Mouse (Mus musculus): ENCODE results near the gene Gys1. TPM values are rescaled to one million over a fixed set of nuclear protein-coding genes. Genes with fewer than 3 reads are reported as not detected.

Gys1 gene
- total RNA-seq, 2 experiments from 2014 or later = 38.6 to 40.2 TPM

DNA sequence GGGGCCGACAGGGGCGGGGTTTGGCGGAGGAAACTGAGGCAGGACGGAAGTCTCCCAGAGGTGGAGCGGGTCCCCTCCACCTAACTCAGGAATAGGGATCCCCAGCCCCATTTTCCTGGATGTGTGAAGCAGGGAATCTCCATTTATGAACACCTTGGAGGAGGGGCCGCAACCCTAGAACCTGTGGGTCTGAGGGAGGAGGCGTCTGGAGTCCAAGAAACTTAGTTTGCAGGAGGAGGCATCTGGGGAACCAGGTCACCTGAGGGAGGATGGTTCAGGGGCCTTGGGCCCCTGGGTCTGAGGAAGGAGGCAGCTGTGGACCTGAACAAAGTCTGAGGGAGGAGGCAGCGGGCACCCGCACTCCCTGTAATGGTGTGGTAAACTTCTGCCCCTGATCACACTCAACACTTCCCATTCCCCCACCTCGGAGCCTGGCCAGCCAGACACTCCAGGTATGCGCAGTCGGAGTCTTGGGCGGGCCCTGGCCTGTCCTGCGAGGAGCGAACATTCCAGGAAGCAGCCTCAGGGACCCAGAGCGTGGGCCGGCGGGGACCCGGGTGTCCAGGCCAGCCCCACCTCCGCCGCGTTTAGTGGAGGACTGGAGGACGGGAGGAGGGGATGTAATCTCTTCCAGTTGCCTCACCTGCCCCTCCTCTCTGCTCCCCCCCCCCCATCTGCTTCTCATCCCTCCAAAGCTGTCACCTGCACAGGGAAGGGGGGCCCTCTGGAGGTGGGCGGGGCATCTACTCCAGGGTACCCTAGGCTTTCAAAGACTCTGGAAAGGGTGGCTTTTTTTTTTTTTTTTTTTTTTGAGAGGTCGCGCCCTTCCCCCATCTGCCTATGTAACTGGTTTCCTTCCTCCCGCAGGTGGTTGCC, 20.5 kb upstream of the Gys1 start:
- no peak for DNase-seq (ENCODE audit: low spot score in 2 of 2)

DNA sequence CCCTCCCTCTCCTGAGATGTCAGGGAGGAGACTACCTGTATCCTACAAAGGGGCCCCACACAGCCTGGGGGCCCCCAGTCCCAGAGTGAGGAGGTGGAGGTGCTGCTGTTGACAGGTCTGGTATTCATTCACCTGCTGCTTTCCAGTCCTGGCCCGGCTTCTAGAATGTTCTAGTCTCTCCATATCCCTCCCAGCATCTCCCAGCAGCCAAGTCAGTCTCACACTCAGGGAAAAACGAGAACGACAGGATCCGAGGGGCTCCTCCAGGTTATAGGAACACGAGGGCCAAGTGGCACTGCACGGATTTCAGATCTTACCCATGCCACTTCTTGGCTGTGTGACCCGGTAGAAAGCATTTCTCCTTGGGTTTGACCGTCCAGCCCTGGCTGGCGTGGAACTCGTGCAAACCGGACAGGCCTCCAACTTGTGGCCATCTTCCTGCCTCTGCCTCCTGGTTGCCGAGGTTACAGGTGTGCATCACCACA, 19.9 kb upstream of the Gys1 start:
- no peak for DNase-seq (ENCODE audit: low spot score in 2 of 2)

DNA sequence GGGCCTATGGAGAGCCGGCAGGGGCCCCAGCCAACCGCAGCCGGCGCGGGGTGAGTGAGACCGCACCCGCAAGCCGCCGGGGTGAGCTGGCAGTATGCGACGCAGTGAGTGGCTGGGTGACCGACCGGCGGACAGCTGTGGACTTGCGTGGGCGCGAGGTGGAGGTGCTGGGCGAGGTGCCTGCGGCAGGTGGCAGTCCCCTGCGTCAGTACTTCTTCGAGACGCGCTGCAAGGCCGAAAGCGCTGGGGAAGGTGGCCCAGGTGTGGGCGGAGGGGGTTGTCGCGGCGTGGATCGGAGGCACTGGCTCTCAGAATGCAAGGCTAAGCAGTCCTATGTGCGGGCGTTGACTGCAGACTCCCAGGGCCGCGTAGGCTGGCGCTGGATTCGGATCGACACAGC, 19.0 kb upstream of the Gys1 start:
- no peak for DNase-seq (ENCODE audit: low spot score in 2 of 2)

DNA sequence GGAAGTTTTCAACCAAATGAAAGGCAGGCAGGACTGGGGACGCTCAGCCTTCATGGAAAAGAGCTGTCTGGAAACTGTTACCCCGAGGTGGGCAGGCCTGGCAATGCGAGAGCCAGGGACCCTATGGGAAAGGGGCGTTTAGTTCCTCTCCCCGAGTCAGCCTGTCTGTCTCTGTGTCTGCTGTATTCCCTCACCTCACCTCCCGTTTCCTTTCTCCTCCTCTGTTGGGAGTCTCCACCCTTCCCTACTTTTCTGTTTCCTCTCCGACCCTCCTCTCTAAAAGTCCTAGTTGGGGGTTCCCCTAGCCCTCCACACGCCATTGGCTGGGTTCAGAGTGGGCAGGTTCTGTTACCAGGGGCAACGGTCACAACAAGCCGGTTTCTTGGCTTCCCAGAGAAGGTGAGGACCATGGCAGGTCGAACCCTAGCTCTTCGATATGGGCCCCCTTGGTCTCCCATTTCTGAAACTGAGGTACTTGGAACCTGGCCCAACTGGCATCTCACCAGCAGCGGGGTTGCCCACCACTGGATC, 16.6 kb upstream of the Gys1 start:
- no peak for DNase-seq (ENCODE audit: low spot score in 2 of 2)

DNA sequence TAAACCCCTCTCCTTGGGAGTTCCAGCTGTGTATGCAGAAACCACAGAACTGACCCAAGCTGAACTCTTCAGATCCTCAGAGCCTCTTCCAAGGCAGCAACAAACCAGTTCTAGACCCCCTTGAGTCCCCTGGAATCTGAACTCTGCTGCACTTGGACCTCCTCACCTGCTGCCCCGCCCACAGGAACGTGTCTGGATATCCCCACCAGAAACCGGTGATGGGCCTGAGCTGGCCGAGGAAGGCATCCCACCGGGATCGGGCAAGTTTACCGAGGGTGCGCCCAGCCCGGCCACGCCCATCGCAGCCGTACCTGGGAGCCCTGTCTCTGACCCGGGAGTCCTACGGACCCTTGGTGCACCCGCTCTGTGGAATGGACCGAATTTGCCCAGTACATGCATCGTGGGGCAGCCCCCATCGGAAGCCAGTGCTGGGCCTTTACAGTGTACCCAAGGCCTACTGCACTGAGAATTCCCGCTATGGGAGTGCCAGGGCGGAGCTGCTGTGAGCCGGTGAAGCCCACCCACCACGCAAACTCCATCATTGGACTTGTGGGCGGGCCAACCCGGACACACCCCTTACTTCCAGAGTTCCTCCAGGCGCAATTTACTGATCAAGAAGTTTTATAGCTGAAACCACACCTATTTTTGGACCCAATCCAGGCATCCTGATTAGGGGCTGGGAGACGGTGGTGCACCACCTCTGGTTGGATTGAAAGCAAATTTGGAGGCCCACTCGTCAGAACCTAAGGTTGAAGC, 14.6 kb upstream of the Gys1 start:
- no peak for DNase-seq (ENCODE audit: low spot score in 2 of 2)

DNA sequence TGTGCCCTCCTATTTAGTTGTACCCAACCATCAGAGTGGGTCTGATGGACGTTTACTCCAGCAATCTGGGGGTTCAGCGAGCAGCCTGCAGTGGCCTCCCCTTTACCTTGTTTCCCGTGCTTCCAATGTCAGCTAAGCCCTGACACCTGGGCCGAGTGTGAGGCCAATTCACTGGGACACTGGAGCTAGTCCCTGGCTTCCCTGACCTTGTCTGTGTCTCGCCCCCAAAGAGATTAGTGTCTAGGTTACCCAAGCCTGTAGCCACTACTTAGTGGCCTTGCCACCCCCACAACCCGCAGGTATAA, 14.1 kb upstream of the Gys1 start, which contains the start of gene Lhb:
Gene Lhb, plus strand, starts transcription at position 206 of the 305 bp plus-strand sequence.
- DNase-seq (ENCODE audit: low spot score in 2 of 2) = no peak

DNA sequence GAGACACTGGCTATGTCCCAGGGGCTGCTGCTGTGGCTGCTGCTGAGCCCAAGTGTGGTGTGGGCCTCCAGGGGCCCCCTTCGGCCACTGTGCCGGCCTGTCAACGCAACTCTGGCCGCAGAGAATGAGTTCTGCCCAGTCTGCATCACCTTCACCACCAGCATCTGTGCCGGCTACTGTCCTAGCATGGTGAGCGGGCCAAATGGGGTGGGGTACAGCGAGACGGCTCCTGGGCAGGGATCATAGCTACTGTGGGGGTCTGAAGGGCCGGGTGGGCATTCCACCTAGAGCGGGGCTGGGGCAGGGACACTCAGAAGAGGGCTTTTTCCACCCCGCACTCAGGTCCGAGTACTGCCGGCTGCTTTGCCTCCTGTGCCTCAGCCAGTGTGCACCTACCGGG, 13.4 kb upstream of the Gys1 start:
- no peak for DNase-seq (ENCODE audit: low spot score in 2 of 2)

DNA sequence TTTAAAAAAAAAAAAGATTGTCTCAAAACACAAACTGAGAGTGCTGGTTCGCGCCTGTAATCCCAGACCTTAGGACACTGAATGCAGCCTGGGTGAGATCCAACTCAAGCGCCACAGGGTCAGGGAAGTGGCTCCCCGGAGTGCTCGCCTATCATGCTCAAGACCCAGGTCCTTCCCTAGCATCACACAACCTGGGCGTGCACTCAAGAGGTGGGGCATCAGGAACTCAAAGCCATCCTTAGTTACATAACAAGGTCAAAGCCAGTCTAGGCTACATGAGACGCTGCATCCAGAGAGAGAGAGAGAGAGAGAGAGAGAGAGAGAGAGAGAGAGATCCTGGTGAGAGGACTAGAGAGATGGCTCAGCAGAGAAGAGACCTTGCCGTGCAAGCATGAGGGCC, 8.1 kb upstream of the Gys1 start:
- no peak for DNase-seq (ENCODE audit: low spot score in 2 of 2)

DNA sequence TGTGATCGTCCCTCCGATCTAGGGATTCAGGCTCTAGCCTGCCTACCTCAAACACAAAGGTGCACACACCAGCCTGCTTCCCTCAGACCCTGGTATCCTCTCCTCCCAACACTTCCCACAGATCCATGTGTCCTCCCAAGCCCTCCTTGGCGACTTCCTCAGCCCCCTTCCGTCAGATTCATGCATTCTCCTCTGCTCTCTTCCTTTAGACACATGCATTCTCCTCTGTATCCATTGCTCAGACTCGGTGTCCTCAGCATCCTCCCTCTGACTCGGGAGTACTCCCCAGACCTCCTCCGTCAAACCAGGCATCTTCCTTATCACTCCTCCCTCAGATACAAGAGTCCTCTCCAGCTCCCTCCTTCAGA, 825 bp upstream of the Gys1 start:
- DNase-seq (ENCODE audit: low spot score in 2 of 2) = no peak

DNA sequence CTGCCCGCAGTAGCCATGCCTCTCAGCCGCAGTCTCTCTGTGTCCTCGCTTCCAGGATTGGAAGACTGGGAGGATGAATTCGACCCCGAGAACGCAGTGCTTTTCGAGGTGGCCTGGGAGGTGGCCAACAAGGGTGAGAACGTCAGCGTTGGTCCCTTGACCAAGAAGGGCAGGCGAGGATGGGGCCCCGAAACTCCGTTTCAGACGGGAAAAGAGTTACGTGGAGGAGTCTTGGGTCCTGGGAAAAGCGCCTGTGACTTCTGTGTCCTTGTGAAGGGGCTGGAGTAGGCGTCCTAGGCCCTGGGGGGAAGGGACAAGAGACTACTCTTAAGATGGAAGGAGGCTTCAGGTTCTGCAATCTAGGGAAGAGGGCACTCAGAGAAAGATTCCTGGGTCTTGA, 394 bp downstream of the Gys1 start:
- no peak for DNase-seq (ENCODE audit: low spot score in 2 of 2)

DNA sequence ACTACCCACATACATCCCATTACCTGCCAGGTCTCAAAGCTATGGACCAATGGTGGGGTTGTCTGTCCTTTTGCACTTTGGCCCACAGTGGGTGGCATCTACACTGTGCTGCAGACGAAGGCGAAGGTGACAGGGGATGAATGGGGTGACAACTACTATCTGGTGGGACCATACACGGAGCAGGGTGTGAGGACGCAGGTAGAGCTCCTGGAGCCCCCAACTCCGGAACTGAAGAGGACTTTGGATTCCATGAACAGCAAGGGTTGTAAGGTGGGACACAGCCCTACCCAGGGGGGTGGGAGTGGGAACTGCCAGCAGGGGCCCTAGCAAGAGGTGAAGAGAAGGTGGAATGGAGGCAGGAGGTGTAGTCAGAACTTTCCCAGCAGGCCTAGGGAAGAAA, 1.8 kb downstream of the Gys1 start:
- DNase-seq (ENCODE audit: low spot score in 2 of 2) = no peak

DNA sequence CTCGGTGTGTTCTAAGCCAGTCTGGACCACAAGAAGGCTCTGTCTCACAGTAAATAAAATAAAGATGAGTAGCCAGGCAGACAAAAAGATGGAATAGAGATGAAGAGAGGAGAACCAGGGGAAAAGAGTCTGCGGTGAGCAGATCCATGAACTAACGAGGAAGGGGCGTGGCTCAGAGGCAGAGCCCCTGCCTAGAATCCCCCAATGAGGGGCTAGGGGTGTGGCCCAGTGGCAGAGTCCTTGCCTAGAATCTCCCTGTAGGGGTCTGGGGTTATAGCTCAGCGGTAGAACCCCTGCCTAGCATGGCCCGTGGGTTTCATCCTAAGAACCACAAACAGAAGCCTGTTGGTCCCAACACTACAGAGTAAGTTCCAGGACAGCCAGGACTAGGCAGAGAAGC, 2.4 kb downstream of the Gys1 start:
- DNase-seq (ENCODE audit: low spot score in 2 of 2) = no peak

DNA sequence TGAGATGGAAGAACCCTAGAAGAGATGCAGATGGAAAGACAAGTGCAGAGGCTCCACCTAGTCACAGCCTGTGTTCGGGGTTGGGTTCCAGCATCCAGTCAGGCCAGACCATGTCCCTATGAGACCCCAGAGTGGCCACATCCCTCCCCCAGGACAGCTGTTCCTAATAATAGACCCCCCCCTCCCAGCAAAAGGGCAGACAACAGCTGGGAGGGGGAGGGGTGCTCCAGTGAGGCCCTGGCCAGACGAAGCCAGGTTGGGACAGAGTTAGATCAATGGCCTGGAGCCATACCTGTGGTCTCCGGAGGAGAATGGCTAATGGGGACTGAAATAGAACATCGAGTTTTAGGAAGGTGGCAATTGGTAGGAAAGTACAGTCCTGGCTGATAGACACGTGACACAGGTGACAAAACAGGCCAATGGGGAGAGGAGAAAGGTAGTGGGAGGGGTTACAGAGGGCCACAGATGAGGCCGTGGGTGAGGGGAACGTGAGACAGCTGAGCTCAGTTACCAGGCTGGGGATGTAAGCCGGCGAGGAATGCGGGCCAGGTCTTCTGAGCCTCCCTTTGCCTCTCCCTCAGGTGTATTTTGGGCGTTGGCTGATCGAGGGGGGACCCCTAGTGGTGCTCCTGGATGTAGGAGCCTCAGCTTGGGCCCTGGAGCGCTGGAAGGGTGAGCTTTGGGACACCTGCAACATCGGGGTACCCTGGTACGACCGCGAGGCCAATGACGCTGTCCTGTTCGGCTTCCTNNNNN, 3.1 kb downstream of the Gys1 start, which contains the start of gene Ruvbl2:
Gene Ruvbl2, minus strand, starts transcription at position 576 of the 756 bp plus-strand sequence.
- DNase-seq (ENCODE audit: low spot score in 2 of 2) = no peak

DNA sequence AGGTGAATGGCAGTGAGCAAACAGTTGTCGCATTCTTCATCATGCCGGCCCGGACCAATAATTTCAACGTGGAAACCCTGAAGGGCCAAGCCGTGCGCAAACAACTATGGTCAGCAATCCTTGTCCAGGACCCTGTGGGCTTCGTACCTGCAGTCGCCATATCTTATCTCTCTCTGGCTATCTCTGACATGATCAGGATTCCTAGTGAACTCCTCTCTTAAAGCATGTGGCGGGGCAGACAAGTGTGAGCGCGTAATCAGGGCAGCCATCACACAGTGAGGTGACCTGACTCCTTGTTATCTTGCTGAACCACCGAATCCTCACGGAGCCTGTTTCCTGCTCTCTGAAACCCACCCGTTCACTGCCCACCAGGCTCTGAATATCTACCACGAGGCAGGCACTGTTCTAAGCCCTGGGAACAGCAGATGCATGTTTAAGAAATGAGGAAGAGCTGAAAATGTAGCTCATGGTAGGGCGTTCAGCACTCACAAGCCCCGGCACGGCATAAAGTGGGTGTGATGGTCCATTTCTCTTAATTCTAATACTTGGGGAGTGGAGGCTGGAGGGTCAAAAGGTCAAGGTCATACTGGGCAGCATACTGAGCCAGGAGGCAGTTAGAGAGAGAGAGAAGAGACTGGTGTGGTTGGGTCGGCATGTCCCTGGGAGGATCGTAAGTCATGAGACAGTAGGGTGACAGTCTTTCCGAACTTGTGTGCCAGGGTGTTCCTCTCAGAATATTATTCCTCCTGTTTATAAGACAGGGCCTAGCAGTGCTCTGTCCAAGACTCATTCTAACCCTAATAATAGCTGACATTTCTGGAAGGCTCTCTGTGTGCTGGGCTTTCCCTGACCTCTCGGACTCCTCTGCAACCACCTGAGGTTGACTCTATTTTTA, 9.1 kb downstream of the Gys1 start:
- no peak for DNase-seq (ENCODE audit: low spot score in 2 of 2)

DNA sequence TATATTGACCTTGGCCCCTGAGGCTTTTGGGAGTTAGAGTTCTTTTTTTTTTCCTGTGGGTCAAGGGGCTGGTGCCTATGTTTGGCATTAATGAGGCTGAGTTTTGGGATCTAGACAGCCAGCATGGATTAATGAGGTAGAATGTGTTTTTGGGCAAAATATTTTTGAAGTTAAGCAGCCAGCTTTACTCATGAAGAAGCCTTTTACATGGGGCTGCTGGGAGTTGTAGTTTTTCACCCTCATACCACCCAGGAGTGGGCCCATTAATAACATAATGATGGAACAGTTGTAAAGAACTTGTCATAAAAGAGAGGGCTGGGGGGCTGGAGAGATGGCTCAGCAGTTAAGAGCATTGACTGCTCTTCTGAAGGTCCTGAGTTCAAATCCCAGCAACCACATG, 11.9 kb downstream of the Gys1 start:
- DNase-seq (ENCODE audit: low spot score in 2 of 2) = no peak

DNA sequence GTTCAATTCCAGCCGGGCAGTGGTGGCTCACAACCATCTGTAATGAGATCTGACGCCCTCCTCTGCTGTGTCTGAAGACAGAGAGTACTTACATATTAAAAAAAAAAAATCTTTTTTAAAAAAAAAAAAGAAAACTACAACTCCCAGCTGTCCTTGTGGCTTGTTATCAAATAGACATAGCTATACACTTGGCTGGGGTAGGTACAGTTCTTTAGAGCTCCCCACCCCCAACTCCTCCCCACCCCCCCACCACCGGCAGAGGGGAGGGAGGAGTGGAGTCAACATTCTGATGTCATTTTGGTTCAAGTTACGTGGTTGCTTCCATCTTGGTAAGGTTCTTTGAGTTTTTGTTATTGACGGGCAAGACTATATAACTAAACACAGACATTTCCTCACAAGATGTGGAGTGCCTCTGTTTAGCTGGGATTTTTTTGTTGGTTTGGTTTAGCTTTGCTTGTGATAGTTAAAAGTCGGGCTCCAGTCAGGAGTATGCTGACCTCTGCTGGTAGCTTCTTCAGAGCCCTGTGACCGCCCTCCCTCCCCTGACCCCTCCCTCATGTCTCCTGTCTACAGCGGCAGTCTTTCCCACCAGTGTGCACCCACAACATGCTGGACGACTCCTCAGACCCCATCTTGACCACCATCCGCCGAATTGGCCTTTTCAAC, 12.8 kb downstream of the Gys1 start:
- no peak for DNase-seq (ENCODE audit: low spot score in 2 of 2)

DNA sequence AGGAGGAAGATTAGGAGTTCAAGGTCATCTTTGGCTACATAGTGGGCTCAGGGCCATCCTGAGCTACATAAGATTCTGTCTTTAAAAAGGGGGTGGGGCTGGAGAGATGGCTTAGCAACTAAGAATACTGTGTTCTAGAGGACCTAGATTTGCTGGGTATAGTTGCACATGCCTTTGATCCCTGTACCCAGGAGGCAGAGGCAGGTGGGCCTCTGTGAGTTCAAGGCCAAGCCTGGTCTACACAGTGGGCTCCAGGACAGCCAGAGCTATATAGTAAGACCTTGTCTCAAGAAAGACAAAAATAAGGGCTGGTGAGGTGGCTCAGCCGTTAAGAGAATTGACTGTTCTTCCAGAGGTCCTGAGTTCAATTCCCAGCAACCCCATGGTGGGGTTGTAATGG, 15.3 kb downstream of the Gys1 start:
- DNase-seq (ENCODE audit: low spot score in 2 of 2) = no peak

DNA sequence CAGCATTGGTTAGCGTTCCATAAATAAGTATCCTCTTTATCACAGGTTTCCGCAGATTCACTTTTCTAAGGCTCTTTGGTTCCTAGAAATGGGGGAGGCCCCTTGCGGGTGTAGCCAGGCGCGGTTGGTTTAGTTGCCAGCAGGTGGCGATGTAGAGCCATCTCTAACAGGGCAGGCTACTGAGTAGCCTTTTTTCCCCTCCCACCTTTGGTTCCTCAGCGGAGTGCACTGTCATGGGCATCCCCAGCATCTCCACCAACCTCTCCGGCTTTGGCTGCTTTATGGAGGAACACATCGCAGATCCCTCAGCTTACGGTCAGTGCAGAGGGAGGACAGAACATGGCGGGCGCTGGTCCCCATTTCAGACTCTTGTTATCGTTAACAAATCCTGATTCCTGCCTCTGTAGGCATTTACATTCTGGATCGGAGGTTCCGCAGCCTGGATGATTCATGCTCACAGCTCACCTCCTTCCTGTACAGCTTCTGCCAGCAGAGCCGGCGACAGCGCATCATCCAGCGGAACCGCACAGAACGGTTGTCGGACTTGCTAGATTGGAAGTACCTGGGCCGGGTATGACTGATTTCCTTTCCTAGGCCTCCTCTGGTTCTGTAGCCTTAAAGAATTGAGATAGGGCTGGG, 16.8 kb downstream of the Gys1 start:
- DNase-seq (ENCODE audit: low spot score in 2 of 2) = peak in 1 of 2 experiments; percentile 65

DNA sequence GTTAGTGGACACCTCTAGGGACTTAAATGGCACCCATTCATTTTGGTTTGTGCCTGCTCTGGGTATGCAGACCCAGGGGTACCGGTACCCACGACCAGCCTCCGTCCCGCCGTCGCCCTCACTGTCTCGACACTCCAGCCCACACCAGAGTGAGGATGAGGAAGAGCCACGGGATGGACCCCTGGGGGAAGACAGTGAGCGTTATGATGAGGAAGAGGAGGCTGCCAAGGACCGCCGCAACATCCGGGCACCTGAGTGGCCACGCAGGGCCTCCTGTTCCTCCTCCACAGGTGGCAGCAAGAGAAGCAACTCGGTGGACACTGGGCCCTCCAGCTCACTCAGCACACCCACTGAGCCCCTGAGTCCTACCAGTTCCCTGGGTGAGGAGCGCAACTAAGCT, 20.3 kb downstream of the Gys1 start:
- no peak for DNase-seq (ENCODE audit: low spot score in 2 of 2)
